ENCODE assay signal across 32 mouse cellular contexts in genomic region chr16:26549221-26549620, GRCm38 (mm10). TPM values are rescaled to one million over a fixed set of nuclear protein-coding genes. Genes with fewer than 3 reads are reported as not detected.
A peak's percentile ranks its signal among the peaks of the same experiment; 100 is the strongest.
DNase-seq lines count a peak whose midpoint lies in the region; ATAC-seq lines count a peak whose summit lies in the region.
"Had no signal": no experiment of that assay in that cellular context is flagged by ENCODE, and none has a peak within 500 bp of the region (broad histone marks: within the 10 kb centered on the region; RNA-seq: fewer than 3 reads in every experiment).

No protein-coding gene starts in this region.

- no peaks in the 10 kb centered on the region for H3K9me3 ChIP-seq in forebrain, embryonic 12.5 days
- H3K9me3 ChIP-seq in intestine, embryonic 16.5 days (ENCODE audit: control insufficient read depth, low read length), result no peaks in the 10 kb centered on the region
- H3K9me3 ChIP-seq: embryonic facial prominence, embryonic 15.5 days; heart, embryonic 12.5 days; liver, embryonic 13.5 days; midbrain, embryonic 13.5 days; stomach, embryonic 15.5 days had no signal

- H3K27me3 ChIP-seq in forebrain, embryonic 12.5 days, result no peaks in the 10 kb centered on the region
- no peaks in the 10 kb centered on the region for H3K27me3 ChIP-seq in intestine, embryonic 16.5 days (replicated peaks; ENCODE audit: control insufficient read depth, insufficient read depth, low read length)
- H3K27me3 ChIP-seq: embryonic facial prominence, embryonic 15.5 days; heart, embryonic 12.5 days; liver, embryonic 13.5 days; megakaryocyte, embryonic 14.5 days; midbrain, embryonic 13.5 days; stomach, embryonic 15.5 days had no signal

- DNase-seq in cerebellum, adult 9-10 months, result peak; percentile 0
- no peak for DNase-seq in cerebellum, postnatal 14 days
- DNase-seq in right cerebral cortex, adult 18-20 months, result peak; percentile 49
- DNase-seq in right cerebral cortex, postnatal 14 days, result no peak
- DNase-seq in layer of hippocampus, postnatal 36 days, result peak; percentile 48 to 67
- DNase-seq in c-Kit-positive CD71-positive TER-119-positive erythroid progenitor cells, embryonic 14.5 days (ENCODE audit: low spot score), result no peak
- DNase-seq: adrenal gland, postnatal 10 days; cerebellum, adult 8-10 months; gastrocnemius, postnatal 14 days; heart, adult 18-20 months; heart, postnatal 10 days; kidney, postnatal 36 days; liver, embryonic 13.5 days; lung, adult 2 months; lung, postnatal 14 days; thymus, adult 2 months; thymus, postnatal 4 days had no signal

- no peak overlapping the region for H3K4me3 ChIP-seq in forebrain, embryonic 12.5 days (replicated peaks)
- H3K4me3 ChIP-seq in intestine, embryonic 16.5 days (ENCODE audit: low read length), result no peak overlapping the region
- H3K4me3 ChIP-seq: embryonic facial prominence, embryonic 15.5 days; heart, embryonic 12.5 days; liver, embryonic 13.5 days; megakaryocyte, embryonic 14.5 days; midbrain, embryonic 13.5 days; stomach, embryonic 15.5 days had no signal

- ATAC-seq in forebrain, embryonic 12.5 days (ENCODE audit: low FRiP score), result no peak
- ATAC-seq in intestine, embryonic 16.5 days, result no peak
- ATAC-seq: hindbrain, postnatal 0 days; intestine, postnatal 0 days; midbrain, embryonic 13.5 days had no signal

- WGBS in forebrain, embryonic 12.5 days, result 88% methylated on average over 2 of the region's 2 CpGs
- 92% methylated on average over 2 of the region's 2 CpGs for WGBS in intestine, embryonic 16.5 days

- no peak overlapping the region for H3K9ac ChIP-seq in forebrain, embryonic 12.5 days
- no peak overlapping the region for H3K9ac ChIP-seq in intestine, embryonic 16.5 days (ENCODE audit: low read depth, low read length)
- H3K9ac ChIP-seq: embryonic facial prominence, embryonic 15.5 days; heart, embryonic 12.5 days; liver, embryonic 13.5 days; midbrain, embryonic 13.5 days; stomach, embryonic 15.5 days had no signal

- no peak overlapping the region for H3K27ac ChIP-seq in forebrain, embryonic 12.5 days
- H3K27ac ChIP-seq in intestine, embryonic 16.5 days (ENCODE audit: low read length), result no peak overlapping the region
- H3K27ac ChIP-seq: embryonic facial prominence, embryonic 15.5 days; hindbrain, postnatal 0 days; liver, embryonic 13.5 days; midbrain, embryonic 13.5 days; stomach, embryonic 15.5 days had no signal

- H3K4me2 ChIP-seq in forebrain, embryonic 12.5 days, result no peak overlapping the region
- no peak overlapping the region for H3K4me2 ChIP-seq in intestine, embryonic 16.5 days (ENCODE audit: low read depth, low read length)
- H3K4me2 ChIP-seq: embryonic facial prominence, embryonic 15.5 days; heart, embryonic 12.5 days; liver, embryonic 13.5 days; midbrain, embryonic 13.5 days; stomach, embryonic 15.5 days had no signal

- no peaks in the 10 kb centered on the region for H3K36me3 ChIP-seq in forebrain, embryonic 12.5 days (replicated peaks)
- H3K36me3 ChIP-seq in intestine, embryonic 16.5 days (ENCODE audit: control insufficient read depth, insufficient read depth, low read length), result no peaks in the 10 kb centered on the region
- H3K36me3 ChIP-seq: embryonic facial prominence, embryonic 15.5 days; heart, embryonic 12.5 days; liver, embryonic 13.5 days; midbrain, embryonic 13.5 days; stomach, embryonic 15.5 days had no signal

- no peaks in the 10 kb centered on the region; the same call in 1 of the 2 replicates for H3K4me1 ChIP-seq in forebrain, embryonic 12.5 days
- H3K4me1 ChIP-seq in intestine, embryonic 16.5 days (ENCODE audit: control insufficient read depth, insufficient read depth, low read length), result no peaks in the 10 kb centered on the region
- H3K4me1 ChIP-seq: embryonic facial prominence, embryonic 15.5 days; liver, embryonic 13.5 days; megakaryocyte, embryonic 14.5 days had no signal

RNA-seq across cellular contexts. Expression of gene Tmem207, which starts 22.7 kb away (rescaled TPM):
- total RNA-seq in layer of hippocampus, postnatal 36 days (2021), result not detected
- polyA plus RNA-seq in forebrain, embryonic 12.5 days (2016; fragmentation: Nextera tagmentation; extraction: Ambion mirVana), result 0.09 TPM in 1 of 2 replicates, not detected in the other
- not detected in 2 replicates for polyA plus RNA-seq in intestine, embryonic 16.5 days (2015; fragmentation: Nextera tagmentation; extraction: Ambion mirVana)
- total RNA-seq: adrenal gland, postnatal 10 days; common myeloid progenitor, adult 5-6 weeks; gastrocnemius, postnatal 14 days; heart, adult 18-20 months; heart, postnatal 10 days; hindbrain, postnatal 0 days; left cerebral cortex, postnatal 25 days had no signal
- polyA plus RNA-seq: embryonic facial prominence, embryonic 15.5 days; heart, embryonic 12.5 days; hindbrain, embryonic 11.5 days; hindbrain, postnatal 0 days; intestine, postnatal 0 days; kidney, embryonic 14.5 days; limb, embryonic 14.5 days; liver, embryonic 13.5 days; lung, adult 2 months; neural tube, embryonic 11.5 days; stomach, embryonic 15.5 days; thymus, adult 2 months had no signal

RNA-seq across cellular contexts. Expression of gene Il1rap, which starts 32.3 kb away (rescaled TPM):
- total RNA-seq in layer of hippocampus, postnatal 36 days (2021), result 10 to 100 TPM; 60.6 to 82.1 TPM
- 3.5 and 3.7 TPM in 2 replicates for polyA plus RNA-seq in forebrain, embryonic 12.5 days (2016; fragmentation: Nextera tagmentation; extraction: Ambion mirVana)
- 4.0 and 4.6 TPM in 2 replicates for polyA plus RNA-seq in intestine, embryonic 16.5 days (2015; fragmentation: Nextera tagmentation; extraction: Ambion mirVana)

Comparison
In these comparisons a context has a peak if more than half of its experiments do, and no peak if none do; other contexts are left out.
1. DNase-seq: peak in cerebellum, adult 9-10 months (single experiment), right cerebral cortex, adult 18-20 months (single experiment) and layer of hippocampus, postnatal 36 days (2 of 2); none in cerebellum, postnatal 14 days (0 of 2), right cerebral cortex, postnatal 14 days (single experiment) and c-Kit-positive CD71-positive TER-119-positive erythroid progenitor cells, embryonic 14.5 days (single experiment).